Mouse (Mus musculus) embryonic fibroblast, embryonic 13.5 days (primary cell): Measurements from ENCODE around the gene Fcrl5. TPM values are rescaled to one million over a fixed set of nuclear protein-coding genes. Genes with fewer than 3 reads are reported as not detected.

Experiments
- H3K27ac ChIP-seq: 2 replicates; pipeline ENCODE4 v1.5.1; 2012; ENCODE audit warnings: low read length, control low read depth, inconsistent platforms; ENCODE audit not compliant: insufficient read depth
- H3K4me1 ChIP-seq: 2 replicates; pipeline ENCODE4 v1.6.1; 2011; ENCODE audit warnings: low read length; ENCODE audit not compliant: control insufficient read depth, insufficient read depth
- H3K4me3 ChIP-seq: 2 replicates; pipeline ENCODE4 v1.5.1; 2011; ENCODE audit warnings: mild to moderate bottlenecking, control low read depth, low read length; ENCODE audit not compliant: insufficient read depth
- CTCF ChIP-seq: IDR thresholded peaks from 2 replicates; pipeline ENCODE4 v1.5.1; 2011; ENCODE audit warnings: mild to moderate bottlenecking, control low read depth, low read length, moderate library complexity, borderline replicate concordance; ENCODE audit not compliant: insufficient read depth
- POLR2A ChIP-seq: IDR thresholded peaks from 2 replicates; pipeline ENCODE4 v1.6.1; 2011; ENCODE audit warnings: low read depth, mild to moderate bottlenecking, control low read depth, low read length, moderate library complexity
- polyA plus RNA-seq: library from polyadenylated mRNA; stranded (reverse); fragments of >200 nt; gene quantifications from 2 replicates; pipeline ENCODE4 v1.2.4, GENCODE M21; 2011; ENCODE audit warnings: low read depth; ENCODE audit not compliant: missing spikeins, insufficient read length

The Fcrl5 gene
- polyA plus RNA-seq, 1 experiment = not detected

DNA sequence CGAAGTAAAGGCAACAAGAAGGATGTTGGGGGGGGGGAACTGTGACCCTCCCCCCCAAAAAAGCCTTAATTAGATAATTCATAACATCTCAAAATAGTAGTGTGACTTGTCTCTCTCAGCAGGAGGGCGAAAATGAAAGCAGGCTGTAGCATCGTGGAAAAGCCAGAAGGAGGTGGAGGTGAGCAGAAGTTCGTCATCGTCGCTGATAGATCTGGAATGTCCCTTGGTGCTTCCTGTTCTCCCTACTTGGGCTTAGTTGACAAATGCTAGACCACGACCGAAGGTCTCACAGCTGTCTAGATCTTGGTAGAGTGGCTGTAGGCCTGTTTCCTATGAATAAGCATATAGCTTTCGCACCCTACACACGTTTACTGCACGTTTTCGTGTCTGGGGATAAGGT, 91.6 kb downstream of the Fcrl5 start:
- Histone ChIP-seq H3K4me3 (no peak overlapping the region), H3K27ac (no peak overlapping the region), H3K4me1 (0 out of 2 replicates have a peak, but pooled peaks cover 2% of the 10 kb centered on the region)
- no peak for TF ChIP-seq CTCF
- no peak for TF ChIP-seq POLR2A

- H3K4me3 ChIP-seq = no peak overlapping the region
- H3K27ac ChIP-seq = no peak overlapping the region
- TF ChIP-seq CTCF (no peak), POLR2A (no peak)
- H3K4me1 ChIP-seq = 0 out of 2 replicates have a peak, but pooled peaks cover 2% of the 10 kb centered on the region
These were observed 92.4 kb downstream of the Fcrl5 start for GRCm38 (mm10) chr3:87528021-87528420.

- no peak for TF ChIP-seq POLR2A
- TF ChIP-seq CTCF = no peak
- Histone ChIP-seq H3K4me1 (0 out of 2 replicates have a peak, but pooled peaks cover 2% of the 10 kb centered on the region), H3K4me3 (no peak overlapping the region), H3K27ac (no peak overlapping the region)
These were observed 93.3 kb downstream of the Fcrl5 start for GRCm38 (mm10) chr3:87528841-87529240.

GRCm38 (mm10) chr3:87529568-87529967, 94.0 kb downstream of the Fcrl5 start:
- Histone ChIP-seq H3K27ac (no peak overlapping the region), H3K4me3 (no peak overlapping the region)
- TF ChIP-seq POLR2A (no peak), CTCF (no peak)

DNA sequence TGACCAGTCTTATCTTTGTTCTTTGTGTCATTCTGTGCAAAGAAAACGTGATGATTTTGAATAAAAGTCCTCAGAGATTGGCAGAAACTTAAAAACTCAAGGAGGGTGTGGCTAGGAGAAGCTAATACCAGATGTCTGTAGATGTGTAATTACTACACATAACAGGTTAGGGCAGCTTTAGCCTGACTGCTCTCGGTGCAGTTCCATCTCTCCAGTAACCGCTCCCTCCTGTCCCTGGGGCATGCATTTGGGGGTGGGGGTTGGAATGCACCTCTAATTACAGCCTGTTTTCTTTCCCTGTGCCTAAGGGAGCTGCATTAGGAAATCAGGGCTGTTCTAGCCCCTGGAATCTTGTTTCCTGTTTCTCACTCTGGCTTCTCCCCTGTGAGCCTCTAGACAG, 94.7 kb downstream of the Fcrl5 start:
- H3K4me1 ChIP-seq = no peaks in the 10 kb centered on the region
- H3K4me3 ChIP-seq = no peak overlapping the region
- no peak overlapping the region for H3K27ac ChIP-seq
- TF ChIP-seq CTCF (no peak), POLR2A (no peak)

More at GRCm38 (mm10) chr3:87529568-87529967, 94.0 kb downstream of the Fcrl5 start:
- 0 out of 2 replicates have a peak, but pooled peaks cover 2% of the 10 kb centered on the region for H3K4me1 ChIP-seq

- H3K27ac ChIP-seq = no peak overlapping the region
- H3K4me1 ChIP-seq = no peaks in the 10 kb centered on the region
- no peak overlapping the region for H3K4me3 ChIP-seq
- TF ChIP-seq CTCF = no peak
- TF ChIP-seq POLR2A = no peak
These were observed 98.2 kb downstream of the Fcrl5 start for GRCm38 (mm10) chr3:87533667-87534378.

DNA sequence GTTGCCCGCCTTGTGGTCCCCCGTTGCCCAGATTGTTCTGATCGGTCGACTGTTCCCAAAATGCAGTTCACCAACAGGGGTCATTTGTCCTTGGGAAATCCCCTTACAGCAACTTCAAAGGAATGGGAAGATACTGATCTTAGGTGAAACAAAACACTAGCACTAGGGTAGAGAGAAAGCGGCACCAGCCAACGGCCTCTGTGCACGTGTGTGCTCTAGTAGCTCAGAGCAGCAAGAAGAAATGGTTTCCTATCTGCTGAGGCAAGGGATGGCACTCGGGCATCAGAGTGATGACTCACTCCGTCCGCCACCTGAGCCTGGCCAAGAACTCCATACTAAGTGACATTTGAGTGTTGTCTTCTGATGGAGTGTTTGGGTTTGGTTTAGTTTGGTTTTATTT, 102.5 kb downstream of the Fcrl5 start:
- H3K4me1 ChIP-seq = no peaks in the 10 kb centered on the region
- H3K4me3 ChIP-seq = no peak overlapping the region
- H3K27ac ChIP-seq = no peak overlapping the region
- TF ChIP-seq CTCF (no peak), POLR2A (no peak)

- Histone ChIP-seq H3K4me1 (no peaks in the 10 kb centered on the region), H3K4me3 (no peak overlapping the region), H3K27ac (no peak overlapping the region)
- TF ChIP-seq CTCF = no peak
- no peak for TF ChIP-seq POLR2A
These were observed 104.6 kb downstream of the Fcrl5 start for GRCm38 (mm10) chr3:87540028-87540675.

GRCm38 (mm10) chr3:87540714-87541113, 105.1 kb downstream of the Fcrl5 start:
- no peak overlapping the region for H3K4me3 ChIP-seq
- no peak overlapping the region for H3K27ac ChIP-seq
- TF ChIP-seq CTCF (no peak), POLR2A (no peak)
- no peaks in the 10 kb centered on the region for H3K4me1 ChIP-seq

- Histone ChIP-seq H3K4me3 (no peak overlapping the region), H3K27ac (no peak overlapping the region), H3K4me1 (no peaks in the 10 kb centered on the region)
- TF ChIP-seq POLR2A = no peak
- no peak for TF ChIP-seq CTCF
These were observed 107.1 kb downstream of the Fcrl5 start for GRCm38 (mm10) chr3:87542481-87543215.
